Mouse (Mus musculus) thymus, postnatal 14 days (tissue): ENCODE results near the gene Pgm5.
"Not testable (repeated sequence)": the region's sequence is repeated elsewhere in the genome, so short reads cannot be mapped to it uniquely, and the experiment has no call there.

ENCODE experiments used
- DNase-seq: peaks from one replicate; pipeline ENCODE4 v3.0.0; 2021

Gene Pgm5

GRCm38 (mm10) chr19:24703168-24703567 lies 158.5 kb downstream of the Pgm5 start:
- DNase-seq, result not testable (repeated sequence)

- no peak for DNase-seq
Observed at GRCm38 (mm10) chr19:24701716-24702115, 159.9 kb downstream of the Pgm5 start.

- no peak for DNase-seq
Observed at GRCm38 (mm10) chr19:24700664-24701063, 161.0 kb downstream of the Pgm5 start.

GRCm38 (mm10) chr19:24699910-24700309 lies 161.7 kb downstream of the Pgm5 start:
- no peak for DNase-seq

GRCm38 (mm10) chr19:24699196-24699595 lies 162.5 kb downstream of the Pgm5 start:
- no peak for DNase-seq

- no peak for DNase-seq
Observed at GRCm38 (mm10) chr19:24698651-24699050, 163.0 kb downstream of the Pgm5 start.

- no peak for DNase-seq
Observed at GRCm38 (mm10) chr19:24697946-24698345, 163.7 kb downstream of the Pgm5 start.

GRCm38 (mm10) chr19:24692691-24693090 lies 169.0 kb downstream of the Pgm5 start:
- DNase-seq, result no peak

GRCm38 (mm10) chr19:24689531-24689930 lies 172.1 kb downstream of the Pgm5 start:
- DNase-seq, result no peak

GRCm38 (mm10) chr19:24688327-24688726 lies 173.3 kb downstream of the Pgm5 start:
- no peak for DNase-seq

GRCm38 (mm10) chr19:24686411-24686810 lies 175.2 kb downstream of the Pgm5 start:
- DNase-seq, result no peak

- DNase-seq, result no peak
Observed at GRCm38 (mm10) chr19:24683016-24683720, 178.5 kb downstream of the Pgm5 start.

- no peak for DNase-seq
Observed at GRCm38 (mm10) chr19:24677242-24677984, 184.2 kb downstream of the Pgm5 start.

- DNase-seq, result no peak
Observed at GRCm38 (mm10) chr19:24676429-24676828, 185.2 kb downstream of the Pgm5 start.

- DNase-seq, result no peak
Observed at GRCm38 (mm10) chr19:24673762-24674161, 187.9 kb downstream of the Pgm5 start, which contains the start of gene Tmem252. TSS of gene Tmem252 (plus strand) at chr19:24674008.

GRCm38 (mm10) chr19:24673331-24673730 lies 188.3 kb downstream of the Pgm5 start:
- DNase-seq, result no peak

GRCm38 (mm10) chr19:24672366-24672960 lies 189.2 kb downstream of the Pgm5 start:
- DNase-seq, result no peak

GRCm38 (mm10) chr19:24671571-24671970 lies 190.1 kb downstream of the Pgm5 start:
- DNase-seq, result no peak

- no peak for DNase-seq
Observed at GRCm38 (mm10) chr19:24667527-24667926, 194.1 kb downstream of the Pgm5 start.

- DNase-seq, result no peak
Observed at GRCm38 (mm10) chr19:24665771-24666170, 195.9 kb downstream of the Pgm5 start.

- no peak for DNase-seq
Observed at GRCm38 (mm10) chr19:24662346-24662745, 199.3 kb downstream of the Pgm5 start.

- DNase-seq, result no peak
Observed at GRCm38 (mm10) chr19:24656981-24657380, 204.7 kb downstream of the Pgm5 start.

- no peak for DNase-seq
Observed at GRCm38 (mm10) chr19:24653230-24653799, 208.3 kb downstream of the Pgm5 start.
